Mouse (Mus musculus) macrophage (primary cell): ENCODE results near the gene Map3k5. TPM values are rescaled to one million over a fixed set of nuclear protein-coding genes. Genes with fewer than 3 reads are reported as not detected.
A peak's percentile ranks its signal among the peaks of the same experiment; 100 is the strongest.

ENCODE experiments used
- H3K27ac ChIP-seq: fragments of 350-480 bp; formaldehyde crosslinking; 2 replicates; pipeline ENCODE4 v1.9.0; 2021
- H3K36me3 ChIP-seq: fragments of 350-480 bp; formaldehyde crosslinking; 2 replicates; pipeline ENCODE4 v1.9.0; 2021; ENCODE audit errors: inconsistent target
- H3K4me3 ChIP-seq: fragments of 350-480 bp; formaldehyde crosslinking; 2 replicates; pipeline ENCODE4 v1.9.0; 2021; ENCODE audit errors: inconsistent target
- H3K79me2 ChIP-seq: fragments of 350-480 bp; formaldehyde crosslinking; 2 replicates; pipeline ENCODE4 v1.9.0; 2021; ENCODE audit errors: inconsistent target
- WGBS: methylation state at CpG from one replicate; pipeline ENCODE4 v1.1.7; 2026; ENCODE audit warnings: inconsistent platforms; ENCODE audit not compliant: missing documents; 5-methylcytosine and 5-hydroxymethylcytosine counted together
- polyA plus RNA-seq: library from polyadenylated mRNA; stranded (reverse); fragments of 250-400 nt; gene quantifications from 3 replicates; pipeline ENCODE4 v1.2.4, GENCODE M21; 2018; ENCODE audit warnings: inconsistent platforms

Map3k5 gene
- polyA plus RNA-seq, 1 experiment from 2014 or later, result 3.9 TPM

DNA sequence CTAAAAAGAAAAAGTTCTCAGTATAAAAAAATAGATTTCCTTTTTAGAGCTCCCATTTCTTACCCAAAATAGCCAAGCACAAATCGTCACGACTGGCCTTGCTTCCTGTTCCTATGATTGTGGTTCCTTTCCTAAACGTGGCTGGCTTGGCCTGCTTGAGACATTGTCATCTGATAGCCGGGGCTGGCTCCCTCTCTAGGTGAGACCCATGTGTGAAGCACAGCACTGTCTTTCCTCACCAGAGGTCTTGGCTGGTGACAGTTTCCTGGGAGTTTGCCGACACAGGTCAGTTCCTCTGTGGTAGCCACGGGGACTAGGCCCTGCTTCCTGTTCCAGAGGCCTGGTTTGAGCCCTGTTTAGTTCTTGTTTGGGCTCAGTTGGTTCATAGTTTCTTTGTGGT, 6.8 kb downstream of the Map3k5 start:
- no peaks in the 10 kb centered on the region for H3K36me3 ChIP-seq
- H3K27ac ChIP-seq, result peak overlapping the region; percentile 69
- H3K79me2 ChIP-seq, result peaks cover 77% of the 10 kb centered on the region
- no peak overlapping the region for H3K4me3 ChIP-seq
- WGBS, result 0% methylated on average over 6 of the region's 6 CpGs

GRCm38 (mm10) chr10:19941914-19942313, 7.6 kb downstream of the Map3k5 start:
- Histone ChIP-seq H3K27ac (peak overlapping the region; percentile 69), H3K36me3 (no peaks in the 10 kb centered on the region), H3K4me3 (no peak overlapping the region), H3K79me2 (peaks cover 77% of the 10 kb centered on the region)
- 16% methylated on average over 9 of the region's 9 CpGs for WGBS

DNA sequence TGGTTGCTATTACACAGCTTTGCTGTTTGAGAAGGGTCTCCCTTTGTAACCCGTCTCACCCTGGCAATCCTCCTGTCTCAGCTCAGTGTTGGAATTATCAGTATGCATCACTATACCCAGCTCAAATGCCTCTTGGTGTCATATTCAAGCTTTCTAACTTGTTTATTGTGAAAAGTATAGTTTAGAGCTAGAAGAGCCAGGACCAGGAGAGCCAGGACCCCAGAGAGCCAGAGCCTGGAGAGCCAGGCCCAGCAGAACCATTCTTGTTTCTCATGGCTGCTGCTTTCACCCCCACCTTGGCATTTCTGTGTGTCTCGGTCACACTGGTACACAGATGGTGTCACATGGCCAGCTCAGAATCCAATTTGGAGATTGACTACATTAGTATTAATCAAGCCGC, 8.3 kb downstream of the Map3k5 start:
- H3K27ac ChIP-seq, result no peak overlapping the region
- 95% methylated on average over 3 of the region's 3 CpGs for WGBS
- H3K4me3 ChIP-seq, result no peak overlapping the region
- peaks cover 77% of the 10 kb centered on the region for H3K79me2 ChIP-seq
- no peaks in the 10 kb centered on the region for H3K36me3 ChIP-seq

- peaks cover 84% of the 10 kb centered on the region for H3K79me2 ChIP-seq
- WGBS, result 92% methylated on average over 7 of the region's 7 CpGs
- H3K4me3 ChIP-seq, result no peak overlapping the region
- no peaks in the 10 kb centered on the region for H3K36me3 ChIP-seq
- no peak overlapping the region for H3K27ac ChIP-seq
These were observed 11.4 kb downstream of the Map3k5 start for GRCm38 (mm10) chr10:19945651-19946050.

GRCm38 (mm10) chr10:19946644-19947043, 12.4 kb downstream of the Map3k5 start:
- peaks cover 90% of the 10 kb centered on the region for H3K79me2 ChIP-seq
- H3K36me3 ChIP-seq, result no peaks in the 10 kb centered on the region
- WGBS, result 90% methylated on average over 6 of the region's 6 CpGs
- H3K4me3 ChIP-seq, result no peak overlapping the region
- no peak overlapping the region for H3K27ac ChIP-seq

GRCm38 (mm10) chr10:19947441-19947840, 13.2 kb downstream of the Map3k5 start:
- peaks cover 96% of the 10 kb centered on the region for H3K79me2 ChIP-seq
- WGBS, result 98% methylated on average over 7 of the region's 10 CpGs
- H3K36me3 ChIP-seq, result no peaks in the 10 kb centered on the region
- H3K27ac ChIP-seq, result no peak overlapping the region
- no peak overlapping the region for H3K4me3 ChIP-seq

DNA sequence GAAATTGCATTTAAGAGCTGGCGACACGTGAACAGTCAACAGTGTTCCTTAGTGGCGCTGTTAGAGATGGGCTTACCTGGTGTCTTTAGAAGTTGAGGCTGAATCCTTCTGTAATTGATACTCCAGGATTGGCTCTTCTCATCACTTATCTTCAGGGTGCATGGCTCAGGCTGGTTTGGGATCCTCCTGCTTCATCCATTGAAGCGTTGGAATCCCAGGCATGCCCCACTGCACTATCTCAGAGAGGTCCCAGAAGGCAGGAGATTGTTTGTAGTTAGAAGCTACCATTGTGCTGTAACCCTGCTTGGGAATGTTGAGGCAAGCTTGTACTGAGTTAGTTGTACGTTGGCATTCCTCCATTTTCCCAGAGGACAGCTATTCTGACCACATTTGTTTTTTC, 13.6 kb downstream of the Map3k5 start:
- Histone ChIP-seq H3K36me3 (no peaks in the 10 kb centered on the region), H3K79me2 (peaks cover 96% of the 10 kb centered on the region), H3K4me3 (no peak overlapping the region), H3K27ac (no peak overlapping the region)
- 93% methylated on average over 5 of the region's 5 CpGs for WGBS

GRCm38 (mm10) chr10:19948381-19948780, 14.1 kb downstream of the Map3k5 start:
- 98% methylated on average over 11 of the region's 11 CpGs for WGBS
- Histone ChIP-seq H3K36me3 (no peaks in the 10 kb centered on the region), H3K27ac (no peak overlapping the region)

GRCm38 (mm10) chr10:19949106-19949505, 14.8 kb downstream of the Map3k5 start:
- no peaks in the 10 kb centered on the region for H3K36me3 ChIP-seq
- 81% methylated on average over 4 of the region's 4 CpGs for WGBS
- no peak overlapping the region for H3K27ac ChIP-seq
- peaks cover 96% of the 10 kb centered on the region for H3K79me2 ChIP-seq
- no peak overlapping the region for H3K4me3 ChIP-seq

More at GRCm38 (mm10) chr10:19948381-19948780, 14.1 kb downstream of the Map3k5 start:
- peaks cover 96% of the 10 kb centered on the region for H3K79me2 ChIP-seq
- no peak overlapping the region for H3K4me3 ChIP-seq

DNA sequence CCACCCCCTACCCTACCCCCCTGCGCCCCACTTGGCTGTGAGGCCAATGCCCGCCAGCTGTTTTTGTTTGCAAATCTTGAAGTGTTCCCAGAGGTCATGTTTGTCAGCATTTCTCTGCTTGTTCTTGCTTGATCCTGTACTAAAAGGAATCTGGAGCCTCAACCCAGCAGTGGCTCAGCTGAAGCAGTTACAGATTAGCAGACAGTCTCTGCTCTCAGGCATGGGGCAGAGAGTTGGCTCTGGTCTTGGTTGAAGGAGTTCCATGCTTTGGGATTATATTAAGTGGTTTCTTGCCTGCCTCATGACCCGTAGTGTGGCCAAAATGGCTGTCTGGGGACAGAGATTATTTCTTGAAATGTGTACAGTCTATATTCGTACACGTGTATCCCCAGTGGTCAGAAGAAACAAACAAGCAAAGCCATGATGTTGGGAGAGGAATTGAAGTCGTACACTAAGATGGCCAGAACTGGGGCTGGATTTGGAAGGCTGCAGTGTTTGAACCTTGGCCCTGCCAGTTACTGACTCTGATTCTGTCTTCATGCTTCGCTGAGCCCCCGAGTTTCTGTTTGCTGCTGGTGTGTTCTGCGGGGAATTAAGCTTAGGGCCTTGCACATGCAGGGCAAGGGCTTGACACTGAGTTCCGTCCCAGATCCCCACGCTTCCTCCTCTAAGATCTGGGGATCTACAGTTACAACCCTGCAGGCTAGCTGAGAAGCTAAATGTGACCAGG, 18.9 kb downstream of the Map3k5 start:
- 96% methylated on average over 9 of the region's 11 CpGs for WGBS
- Histone ChIP-seq H3K36me3 (no peaks in the 10 kb centered on the region), H3K79me2 (peaks cover 88% of the 10 kb centered on the region; the same call in 1 of the 2 replicates), H3K27ac (no peak overlapping the region), H3K4me3 (no peak overlapping the region)

DNA sequence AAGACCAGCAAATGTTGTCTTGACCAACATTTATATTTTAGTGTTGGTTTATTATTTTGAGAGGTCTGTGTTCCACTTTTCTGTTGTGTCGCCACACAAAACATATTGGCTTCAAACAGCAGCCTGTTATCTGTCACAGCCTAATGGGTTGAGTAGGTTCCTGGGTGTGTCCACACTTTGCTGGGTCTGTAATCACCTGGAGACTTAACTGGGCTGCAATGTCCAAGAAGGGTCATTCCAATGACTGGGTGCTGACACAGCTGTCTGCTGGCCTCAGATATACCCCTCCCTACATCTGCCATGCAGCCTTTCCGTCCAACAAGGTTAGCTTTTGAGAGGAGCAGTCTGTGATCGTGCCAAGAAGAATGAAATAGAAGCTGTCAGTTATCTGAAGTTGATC, 20.3 kb downstream of the Map3k5 start:
- 94% methylated on average over 3 of the region's 3 CpGs for WGBS
- H3K36me3 ChIP-seq, result no peaks in the 10 kb centered on the region
- peaks cover 87% of the 10 kb centered on the region for H3K79me2 ChIP-seq
- H3K27ac ChIP-seq, result no peak overlapping the region
- H3K4me3 ChIP-seq, result no peak overlapping the region

DNA sequence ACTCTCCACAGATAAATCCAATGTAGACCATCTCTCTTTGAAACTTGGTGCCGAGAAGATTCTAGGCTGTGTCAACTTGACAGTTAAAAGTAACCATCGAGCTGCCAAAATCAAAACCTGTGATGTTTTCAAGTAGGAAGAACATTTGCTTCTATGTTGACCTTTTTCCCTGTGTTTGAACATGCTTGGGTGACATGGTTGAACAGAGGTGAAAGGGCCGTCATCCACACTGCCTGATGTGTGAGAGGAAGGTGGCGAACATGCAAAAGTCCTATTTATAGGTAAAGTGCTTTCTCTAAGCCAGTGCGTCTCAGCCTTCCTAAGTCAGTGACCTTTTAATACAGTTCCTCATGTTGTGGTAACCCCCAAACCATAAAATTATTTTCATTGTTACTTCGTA, 21.5 kb downstream of the Map3k5 start:
- H3K4me3 ChIP-seq, result no peak overlapping the region
- no peak overlapping the region for H3K27ac ChIP-seq

DNA sequence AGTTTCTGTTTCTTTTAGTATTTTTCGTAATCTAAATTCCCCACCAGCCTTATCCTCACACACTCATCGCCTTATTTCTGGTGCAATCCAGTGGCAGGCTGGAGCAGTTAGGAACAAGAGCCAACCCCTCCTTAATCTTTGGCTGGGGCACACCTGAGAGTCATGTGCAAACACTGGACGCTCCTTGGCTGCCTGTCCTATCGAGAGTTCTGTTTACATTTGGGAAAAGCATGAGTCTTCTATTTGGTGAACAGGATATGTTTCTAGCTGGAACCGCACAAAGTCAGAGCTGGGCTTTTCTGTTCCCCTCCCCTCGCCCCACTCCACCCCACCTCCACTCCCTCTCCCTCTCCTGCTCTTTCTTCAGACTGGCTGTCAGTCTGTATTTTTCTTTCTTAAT, 22.5 kb downstream of the Map3k5 start:
- H3K79me2 ChIP-seq, result peaks cover 83% of the 10 kb centered on the region
- H3K36me3 ChIP-seq, result no peaks in the 10 kb centered on the region
- H3K27ac ChIP-seq, result no peak overlapping the region
- H3K4me3 ChIP-seq, result no peak overlapping the region
- WGBS, result 93% methylated on average over 6 of the region's 6 CpGs

More for the DNA sequence above, 21.5 kb downstream of the Map3k5 start:
- 80% methylated on average over 6 of the region's 6 CpGs for WGBS
- Histone ChIP-seq H3K36me3 (no peaks in the 10 kb centered on the region), H3K79me2 (peaks cover 84% of the 10 kb centered on the region)

- no peaks in the 10 kb centered on the region for H3K36me3 ChIP-seq
- no peak overlapping the region for H3K27ac ChIP-seq
- H3K79me2 ChIP-seq, result peaks cover 65% of the 10 kb centered on the region
- 82% methylated on average over 6 of the region's 6 CpGs for WGBS
- H3K4me3 ChIP-seq, result no peak overlapping the region
These were observed 26.6 kb downstream of the Map3k5 start for GRCm38 (mm10) chr10:19960831-19961380.

- no peak overlapping the region for H3K4me3 ChIP-seq
- H3K79me2 ChIP-seq, result peaks cover 63% of the 10 kb centered on the region
These were observed 28.5 kb downstream of the Map3k5 start for GRCm38 (mm10) chr10:19962746-19963145.

More at GRCm38 (mm10) chr10:19962746-19963145, 28.5 kb downstream of the Map3k5 start:
- H3K36me3 ChIP-seq, result no peaks in the 10 kb centered on the region
- WGBS, result 49% methylated on average over 4 of the region's 4 CpGs
- no peak overlapping the region for H3K27ac ChIP-seq
